Mouse (Mus musculus) layer of hippocampus, postnatal 36 days (tissue): ENCODE measurements around the gene Fam155a. TPM values are rescaled to one million over a fixed set of nuclear protein-coding genes. Genes with fewer than 3 reads are reported as not detected.
"Not testable (repeated sequence)": the region's sequence is repeated elsewhere in the genome, so short reads cannot be mapped to it uniquely, and the experiment has no call there.

Experiments
- DNase-seq, 2 experiments: peaks; one replicate each; pipeline ENCODE4 v3.0.0; 2022
- total RNA-seq, 2 experiments: library from RNA; stranded (reverse); gene quantifications; 2 replicates each; pipeline ENCODE4 v1.2.3; 2021

The Fam155a gene
- total RNA-seq, 2 experiments from 2014 or later = 115 to 118 TPM

- DNase-seq = no peak
These were observed 372.2 kb downstream of the Fam155a start for GRCm38 (mm10) chr8:9398606-9399263.

GRCm38 (mm10) chr8:9398040-9398439 lies 372.9 kb downstream of the Fam155a start:
- no peak for DNase-seq

GRCm38 (mm10) chr8:9394670-9395069 lies 376.3 kb downstream of the Fam155a start:
- DNase-seq = no peak

GRCm38 (mm10) chr8:9393246-9393645 lies 377.7 kb downstream of the Fam155a start:
- DNase-seq = no peak

GRCm38 (mm10) chr8:9390229-9390628 lies 380.7 kb downstream of the Fam155a start:
- not testable (repeated sequence) for DNase-seq

DNA sequence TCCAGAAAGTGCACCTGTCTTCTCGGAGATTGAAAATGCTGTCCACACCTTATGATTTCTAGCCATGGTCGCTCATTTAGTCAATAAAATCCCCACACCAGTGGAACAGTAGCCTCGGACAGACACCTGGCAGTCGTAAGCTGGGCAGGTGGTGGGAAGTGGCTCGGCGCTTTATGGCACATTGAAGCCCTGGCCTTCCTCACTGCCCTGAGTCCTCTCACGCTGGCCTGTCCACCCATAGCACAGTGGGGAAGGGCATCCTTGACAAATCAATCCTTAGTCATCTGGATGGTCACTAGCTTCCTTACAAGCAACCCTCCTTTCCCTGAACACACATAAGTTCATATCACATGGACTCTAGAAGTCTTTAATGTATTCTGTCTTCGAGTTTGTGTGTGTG lies 401.8 kb downstream of the Fam155a start:
- no peak for DNase-seq

DNA sequence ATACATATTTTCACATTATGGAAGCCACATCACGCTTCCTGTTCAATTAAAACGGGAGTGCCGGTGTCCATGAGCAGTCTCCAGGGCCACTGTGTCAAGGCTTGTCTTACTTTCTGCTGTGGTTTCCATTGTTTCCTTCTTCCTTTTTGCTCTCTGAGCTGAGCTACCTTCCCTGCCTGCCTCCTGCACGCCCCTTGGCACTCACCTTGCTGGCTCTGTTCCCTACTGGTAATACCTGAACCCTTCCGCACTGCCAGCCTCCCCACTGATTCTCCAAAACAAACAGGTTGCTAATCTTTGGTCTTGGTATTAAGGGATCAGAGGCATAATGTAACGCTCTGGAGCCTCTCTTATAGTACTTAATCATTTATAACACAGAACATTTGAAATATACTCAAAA lies 403.2 kb downstream of the Fam155a start:
- no peak for DNase-seq

DNA sequence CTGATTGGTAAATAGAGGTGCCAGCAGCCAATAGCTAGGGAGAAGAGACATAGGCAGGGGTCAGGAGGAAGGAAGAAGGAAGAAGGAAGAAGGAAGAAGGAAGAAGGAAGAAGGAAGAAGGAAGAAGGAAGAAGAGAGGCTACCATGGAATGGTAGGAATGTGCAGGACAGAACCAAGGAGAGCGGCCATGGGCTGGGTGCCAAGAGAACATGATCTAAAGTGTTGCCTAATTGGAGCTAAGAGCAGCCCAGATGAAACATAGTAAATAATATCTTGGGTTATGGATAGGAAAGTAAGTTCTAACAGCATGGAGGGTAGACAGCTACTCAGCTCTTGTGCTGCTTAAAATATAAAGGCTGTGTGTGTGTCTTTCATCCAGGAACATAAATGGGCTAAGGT lies 405.6 kb downstream of the Fam155a start:
- DNase-seq = no peak

DNA sequence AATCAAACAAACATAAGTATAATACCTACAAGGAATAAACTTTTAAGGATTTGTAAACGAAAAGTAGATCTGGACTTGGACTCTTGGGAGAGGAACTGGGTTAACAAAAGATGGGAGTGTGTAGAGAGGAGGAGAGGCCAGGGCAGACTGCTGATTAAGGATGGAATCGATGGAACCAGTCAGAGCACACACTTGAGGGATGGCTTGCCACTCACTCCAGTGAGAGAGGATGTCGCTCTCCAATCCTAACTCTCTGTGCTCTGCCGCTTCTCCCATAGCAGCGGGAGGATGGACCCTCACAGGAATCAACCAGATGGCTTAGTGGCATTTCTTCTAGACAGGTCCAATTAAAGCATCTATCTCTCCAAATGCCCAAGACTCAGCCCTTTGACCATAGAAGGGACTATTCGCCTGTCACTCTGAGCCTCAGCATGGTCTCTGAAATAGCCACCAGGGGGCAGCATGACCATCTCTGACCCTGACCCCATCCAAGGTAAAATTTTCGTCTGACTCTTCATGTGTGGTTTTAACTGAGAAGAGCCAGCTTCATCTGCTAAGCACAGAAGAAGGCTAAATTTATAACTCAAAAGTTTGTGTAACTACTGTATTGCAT lies 422.3 kb downstream of the Fam155a start:
- no peak for DNase-seq

DNA sequence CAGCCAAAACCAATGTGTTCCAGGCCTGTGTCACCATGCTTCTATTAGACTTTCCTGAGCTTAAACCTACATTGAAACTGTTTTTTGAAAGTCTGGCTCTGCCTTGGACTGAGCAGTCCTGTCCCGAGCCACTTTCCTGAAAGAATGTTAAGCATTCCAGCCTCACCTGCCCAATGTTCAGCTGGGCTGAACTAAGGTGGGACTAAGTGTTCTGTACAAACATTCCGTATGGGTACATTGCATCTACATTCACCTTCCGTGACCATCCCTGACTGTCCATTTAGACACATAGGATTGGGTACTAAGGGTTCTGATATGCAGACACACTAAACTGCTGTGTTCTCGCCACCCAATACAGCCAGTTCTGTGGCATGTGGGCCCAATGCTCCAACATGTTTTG lies 423.8 kb downstream of the Fam155a start:
- DNase-seq = no peak

- DNase-seq = no peak
These were observed 426.8 kb downstream of the Fam155a start for GRCm38 (mm10) chr8:9344136-9344535.

DNA sequence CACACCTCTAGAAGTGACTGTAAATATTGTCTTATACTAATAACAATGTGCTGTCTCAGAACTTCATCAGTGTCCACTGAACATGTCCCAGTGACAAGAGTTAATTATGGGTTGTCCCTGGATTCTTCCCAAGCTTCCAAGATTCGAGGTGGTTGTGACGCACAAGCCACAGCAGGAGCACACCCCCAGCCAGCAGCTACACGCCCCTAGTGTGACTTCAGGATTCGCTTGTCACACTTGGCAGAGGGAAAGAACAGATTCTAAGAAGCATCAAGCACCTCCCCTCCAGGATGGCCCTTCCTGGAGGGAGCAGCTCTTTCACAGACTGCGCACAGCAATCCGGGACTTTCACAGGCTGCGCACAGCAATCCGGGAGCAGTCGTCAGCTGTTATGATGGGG lies 428.0 kb downstream of the Fam155a start:
- DNase-seq = no peak

DNA sequence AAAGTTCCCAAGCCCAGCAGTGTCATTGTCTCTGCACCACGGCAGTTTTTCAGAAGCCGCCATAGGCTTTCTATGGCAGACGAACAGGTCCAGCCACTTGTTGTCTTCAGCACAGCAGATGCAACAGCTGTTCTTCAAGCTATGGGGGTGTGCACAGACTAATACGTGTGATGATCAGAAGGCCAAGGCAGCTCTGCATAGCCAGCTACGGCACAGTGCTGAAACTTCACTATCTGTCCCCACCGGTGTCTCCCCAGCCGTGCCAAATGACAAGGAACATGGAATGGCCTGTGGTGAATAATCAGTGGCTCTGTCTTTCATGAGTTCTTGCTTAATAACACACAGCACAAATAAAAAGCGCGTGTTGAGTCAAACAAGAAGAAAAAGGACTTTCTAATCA lies 428.4 kb downstream of the Fam155a start:
- no peak for DNase-seq

- DNase-seq = no peak
These were observed 433.1 kb downstream of the Fam155a start for GRCm38 (mm10) chr8:9337905-9338304.

- no peak for DNase-seq
These were observed 435.0 kb downstream of the Fam155a start for GRCm38 (mm10) chr8:9335933-9336303.

- no peak for DNase-seq
These were observed 435.6 kb downstream of the Fam155a start for GRCm38 (mm10) chr8:9335285-9335932.

DNA sequence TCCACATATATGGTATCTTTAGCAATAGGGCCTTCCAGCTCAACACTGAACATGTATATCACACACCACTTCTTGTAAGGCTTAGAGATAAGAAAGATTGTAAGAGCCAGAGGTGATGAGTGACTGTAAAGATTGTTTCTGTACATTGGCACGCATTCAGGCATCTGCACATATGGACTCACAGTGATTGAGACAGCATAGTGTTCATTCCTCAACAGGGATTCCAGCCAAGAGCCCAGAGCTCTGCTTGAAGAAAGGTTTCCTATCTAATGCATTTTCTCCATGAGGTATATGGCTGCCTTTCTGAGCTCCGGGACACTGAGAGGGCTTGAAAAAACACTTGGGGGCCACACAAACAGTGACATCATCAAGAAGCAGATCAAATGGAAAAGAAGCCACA lies 438.2 kb downstream of the Fam155a start:
- no peak for DNase-seq

DNA sequence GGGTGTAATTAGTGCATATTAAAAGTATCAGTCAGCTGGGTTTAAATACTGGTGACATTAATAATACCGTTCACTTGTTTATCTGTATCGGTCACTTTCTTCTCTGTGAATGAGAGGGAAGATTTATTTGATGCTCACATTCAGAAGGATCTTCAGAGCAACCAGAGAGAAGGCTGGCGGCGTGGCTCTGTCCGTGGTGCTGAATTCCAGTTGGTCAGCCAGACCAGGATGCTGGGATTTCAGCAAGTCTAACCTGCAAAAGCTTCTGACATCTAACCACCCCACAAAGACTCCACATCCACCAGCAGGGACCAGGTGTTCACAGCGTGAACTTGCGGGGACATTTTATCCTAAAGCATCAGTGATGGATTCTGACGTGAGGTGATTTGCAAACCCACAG lies 461.5 kb downstream of the Fam155a start:
- no peak for DNase-seq

DNA sequence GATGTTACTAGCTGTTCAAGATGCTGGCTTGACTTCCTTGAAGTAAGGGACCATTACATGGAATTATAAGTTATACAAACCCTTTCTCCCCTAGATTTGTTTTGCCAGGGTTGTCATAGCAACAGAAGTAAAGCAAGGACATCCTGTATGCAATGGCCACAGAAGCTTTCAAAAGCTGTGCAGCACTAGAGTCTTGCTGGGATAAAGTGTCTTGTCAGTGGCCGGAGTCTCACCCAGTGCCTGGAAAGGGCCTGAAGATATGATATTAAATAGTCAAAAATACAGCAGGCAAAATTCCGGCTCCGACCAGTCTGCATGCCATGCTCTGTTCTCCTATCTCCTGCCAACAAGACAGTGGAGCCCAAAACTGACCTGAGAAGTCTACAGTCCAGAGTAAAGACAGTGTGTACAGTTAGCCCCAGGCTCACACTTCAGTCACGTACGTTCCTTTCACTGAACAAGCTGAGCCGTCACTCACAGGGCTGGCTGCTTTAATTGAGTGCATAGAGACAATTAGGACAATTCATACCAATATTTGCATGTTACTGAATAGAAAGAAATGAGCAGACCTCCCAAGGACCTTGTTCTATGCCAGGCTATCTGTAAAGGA lies 467.3 kb downstream of the Fam155a start:
- DNase-seq = no peak

DNA sequence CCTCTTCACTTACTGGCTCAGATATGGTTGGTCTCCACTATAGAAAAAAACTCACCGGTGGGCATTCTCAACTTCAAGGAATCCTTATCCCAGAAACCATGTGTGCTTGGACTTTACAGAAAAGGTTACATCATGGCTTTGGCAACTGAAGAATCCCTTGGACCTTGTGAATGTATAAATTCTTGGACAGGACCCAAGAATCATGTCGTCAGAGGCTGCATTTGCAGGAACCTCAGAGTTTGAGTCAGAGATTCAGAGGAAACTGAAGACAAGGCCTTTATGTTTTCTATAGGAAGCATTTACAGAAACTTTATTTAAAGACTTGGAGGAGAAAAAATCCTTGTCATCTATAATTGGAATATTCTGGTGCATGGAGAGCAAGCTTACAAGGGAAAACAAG lies 475.9 kb downstream of the Fam155a start:
- DNase-seq = no peak

GRCm38 (mm10) chr8:9292532-9292931 lies 478.4 kb downstream of the Fam155a start:
- no peak for DNase-seq

DNA sequence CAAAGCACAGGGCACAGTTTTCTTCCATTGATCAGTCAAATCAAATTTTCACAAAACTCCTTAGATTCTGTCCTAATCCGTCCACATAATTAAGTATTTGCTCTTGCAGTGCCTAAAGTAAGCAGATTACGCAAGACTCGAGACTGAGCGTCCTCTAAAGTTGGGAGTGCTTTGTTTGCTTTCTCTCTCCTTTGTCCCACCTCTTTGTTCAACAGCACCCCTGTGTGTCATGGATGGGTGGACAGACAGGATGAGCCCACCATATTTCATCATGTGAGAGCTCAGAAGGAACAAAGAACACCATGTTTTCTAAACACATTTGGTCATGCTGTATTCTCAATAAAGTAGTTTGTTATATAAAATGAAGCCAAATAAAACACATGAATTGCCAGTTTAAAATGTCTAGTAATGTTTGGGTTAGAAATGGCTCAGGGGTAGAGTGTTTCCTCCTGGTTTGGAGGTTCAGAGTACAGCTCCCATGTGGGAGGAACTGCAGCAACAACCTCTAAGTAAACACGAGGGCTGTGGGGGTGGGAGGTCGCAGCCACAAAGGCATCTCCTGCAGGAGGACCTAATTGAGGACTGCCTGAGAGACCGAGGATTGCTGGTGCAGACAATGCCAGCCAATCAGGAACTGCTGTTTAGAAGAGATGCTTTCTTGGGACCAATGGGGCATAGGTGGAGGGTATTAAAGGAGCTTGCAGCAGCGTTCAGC lies 482.8 kb downstream of the Fam155a start:
- DNase-seq = no peak

DNA sequence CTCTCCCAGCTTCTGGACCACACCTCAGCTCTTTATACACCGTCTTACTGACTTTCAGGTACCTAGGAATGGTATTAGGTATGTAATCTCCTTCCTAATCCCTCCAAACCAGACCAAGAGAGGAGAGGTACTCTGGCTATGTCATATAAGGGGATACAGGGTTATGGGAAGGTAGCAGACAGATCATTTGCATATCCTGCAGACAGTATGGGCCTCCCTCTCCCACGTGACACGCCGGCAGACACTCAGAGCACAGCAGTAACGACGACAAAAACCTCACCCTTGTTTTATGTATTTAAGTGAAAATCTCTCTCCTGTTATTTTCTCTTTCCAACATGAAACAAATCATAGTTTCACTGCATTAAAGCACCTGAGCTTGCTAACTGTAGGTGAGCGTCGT lies 496.8 kb downstream of the Fam155a start:
- no peak for DNase-seq
